Mouse (Mus musculus) urinary bladder, postnatal 36 days (tissue): ENCODE data around the gene Brk1.

Experiments
- DNase-seq, 2 experiments: peaks; one replicate each; pipeline ENCODE4 v3.0.0; 2022; ENCODE audit warnings: low spot score in 2 of 2, mixed read lengths in 1 of 2

Brk1 gene

DNA sequence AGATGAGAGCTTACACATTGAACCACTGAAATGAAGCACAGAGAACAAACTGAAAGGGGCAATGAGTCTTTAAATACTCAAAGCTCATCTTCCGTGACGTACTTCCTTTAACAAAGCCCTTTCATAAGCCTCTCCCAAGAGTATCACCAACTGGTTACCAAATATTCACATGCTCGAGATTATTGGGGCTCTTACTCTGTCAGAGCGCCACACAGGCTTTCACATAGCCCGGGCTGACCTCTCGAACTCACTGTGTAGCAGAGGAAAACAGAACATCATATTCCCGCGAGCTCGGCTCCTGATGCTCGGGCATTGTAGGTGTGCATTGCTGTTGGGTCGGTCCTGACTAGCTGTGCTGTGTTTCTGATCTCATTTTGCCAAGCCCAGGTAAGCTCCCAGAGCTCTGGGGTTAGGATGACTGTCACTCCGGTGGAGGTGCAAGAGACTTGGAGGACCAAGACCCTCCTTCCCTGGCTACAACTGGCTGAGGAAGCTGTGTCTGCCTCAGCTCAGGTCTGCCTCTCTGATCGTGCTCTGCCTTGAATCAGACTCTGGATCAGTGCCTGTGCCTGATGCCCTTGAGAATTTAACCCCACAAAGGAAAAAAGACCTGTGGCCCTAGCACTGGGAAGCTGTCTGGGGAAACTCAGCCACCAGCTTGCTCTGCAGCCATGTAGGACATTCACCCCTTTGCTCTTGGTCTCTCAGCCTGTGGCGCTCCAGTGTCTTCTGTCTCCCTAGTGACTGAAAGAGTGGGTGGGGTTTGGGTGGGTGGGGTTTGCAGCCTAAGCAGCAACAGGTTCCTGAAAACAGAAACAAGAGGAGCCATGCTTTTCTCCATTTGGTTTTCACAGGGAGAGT is 56.1 kb downstream of the Brk1 start:
- no peak for DNase-seq

DNA sequence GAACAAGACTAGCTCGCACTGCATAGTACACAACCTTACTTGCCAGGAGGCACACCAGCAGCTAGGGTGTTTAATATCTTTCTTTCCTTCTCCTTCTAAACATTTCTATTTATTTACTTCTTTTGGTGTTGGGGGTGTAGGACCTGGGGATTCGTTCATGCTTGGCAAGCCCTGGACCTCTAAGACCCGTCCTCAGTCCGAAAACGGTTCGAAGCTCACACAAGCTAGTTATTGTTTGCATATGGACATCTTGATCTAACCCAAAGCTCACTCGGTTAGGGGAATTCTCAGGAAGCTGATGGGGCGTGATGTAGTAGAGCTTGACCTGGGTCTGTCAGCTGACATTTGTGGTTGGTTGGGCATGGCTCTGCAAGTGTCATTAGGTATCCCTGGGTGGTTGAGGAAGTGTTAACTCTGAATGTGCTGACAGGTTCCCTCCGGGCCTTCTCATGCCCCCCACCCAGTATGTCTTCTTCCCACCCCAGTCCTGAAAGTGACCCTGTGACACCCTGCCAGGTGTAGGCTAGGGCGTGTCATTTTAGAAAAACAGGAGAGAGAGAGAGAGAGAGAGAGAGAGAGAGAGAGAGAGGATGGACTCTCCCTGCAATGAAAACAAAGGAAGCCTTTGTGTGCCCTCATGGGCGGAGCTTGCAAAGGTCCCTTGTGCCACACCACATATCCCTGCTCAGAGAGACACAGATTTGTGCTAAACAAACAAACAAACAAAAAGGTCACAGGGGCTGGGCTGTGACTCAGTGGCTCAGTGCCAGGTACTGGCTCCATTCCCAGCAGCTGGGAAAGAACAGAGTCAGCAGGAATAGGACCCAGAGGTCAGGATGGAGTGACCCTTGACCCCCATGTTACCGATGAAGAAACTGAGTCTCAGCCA is 57.0 kb downstream of the Brk1 start:
- DNase-seq = peak in 1 of 2 experiments; percentile 71

DNA sequence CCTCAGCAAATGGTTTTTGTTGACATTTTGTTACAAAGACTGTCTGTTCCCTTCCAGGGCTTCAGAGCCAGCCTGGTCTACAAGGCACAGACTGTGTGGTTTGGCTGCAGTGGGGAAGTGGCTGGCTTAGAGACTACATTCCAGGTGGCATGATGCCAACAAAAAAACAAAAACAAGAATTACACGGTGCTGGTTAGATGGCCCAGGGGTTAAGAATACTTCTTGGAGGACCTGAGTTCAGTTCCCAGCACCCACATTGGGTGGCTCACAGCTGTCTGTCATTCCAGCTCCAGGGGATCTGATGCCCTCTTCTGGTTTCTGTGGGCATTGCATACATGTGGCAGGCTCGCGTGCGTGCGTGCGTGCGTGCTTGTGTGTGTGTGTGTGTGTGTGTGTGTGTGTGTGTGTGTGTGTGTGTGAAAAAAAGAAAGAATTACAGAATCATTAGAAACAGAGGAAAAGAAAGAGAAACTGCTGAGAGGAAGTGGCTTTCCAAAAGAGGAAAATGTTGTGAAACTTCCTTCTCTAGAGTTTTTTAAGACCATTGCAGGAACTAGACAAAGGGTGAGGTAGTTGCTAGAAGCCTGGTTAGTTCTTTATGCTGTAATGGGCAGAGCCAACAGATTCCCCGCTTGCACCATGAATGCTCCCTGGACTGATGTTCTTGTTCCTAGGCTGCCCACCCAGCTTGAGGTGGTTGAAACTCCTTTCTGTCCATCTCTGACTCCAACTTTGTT is 58.6 kb downstream of the Brk1 start:
- no peak for DNase-seq

DNA sequence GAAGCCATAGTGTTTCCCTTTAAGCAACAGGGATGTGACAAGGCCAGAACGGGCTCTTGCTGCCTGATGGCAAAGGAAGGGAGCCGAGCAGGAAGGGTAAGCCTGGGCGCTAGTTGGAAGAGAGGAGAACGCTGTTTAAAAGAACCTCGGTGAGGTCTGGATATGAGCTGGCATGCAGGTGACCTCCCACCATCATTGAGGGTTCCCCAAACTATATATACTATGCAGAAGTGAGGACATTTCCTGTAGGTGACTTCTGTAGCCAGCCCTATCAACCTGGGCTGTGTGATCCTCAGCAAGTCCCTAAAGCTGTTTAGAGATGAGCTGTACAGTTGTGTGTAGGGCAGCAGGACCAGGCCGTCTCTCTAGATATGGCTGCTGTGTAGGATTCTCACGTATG is 59.7 kb downstream of the Brk1 start:
- no peak for DNase-seq
